Mouse (Mus musculus): Measurements from ENCODE around the gene Camp. TPM values are rescaled to one million over a fixed set of nuclear protein-coding genes. Genes with fewer than 3 reads are reported as not detected.

Gene Camp
- 0.27 TPM in 1 of 2 replicates, not detected in the other for polyA plus RNA-seq (2014; fragmentation: Nextera tagmentation; extraction: Ambion mirVana)

GRCm38 (mm10) chr9:109849312-109849758 is at the start of gene Camp:
Gene Camp, minus strand, starts transcription at chr9:109849617.
- Histone ChIP-seq H3K4me1 (ENCODE audit: control insufficient read depth, insufficient read depth, low read length) (0 out of 2 replicates have a peak, but pooled peaks cover 3% of the 10 kb centered on the region), H3K27ac (ENCODE audit: low read depth, low read length) (no peak within 1 kb of the TSS), H3K4me3 (ENCODE audit: low read length) (no peak within 1 kb of the TSS), H3K36me3 (ENCODE audit: control insufficient read depth, insufficient read depth, low read length) (peaks cover 7% of the 10 kb centered on the region; the same call in 1 of the 2 replicates), H3K9me3 (ENCODE audit: control insufficient read depth, low read length) (no peaks in the 10 kb centered on the region), H3K4me2 (replicated peaks; ENCODE audit: low read depth, low read length) (no peak within 1 kb of the TSS), H3K9ac (ENCODE audit: low read depth, low read length) (no peak within 1 kb of the TSS), H3K27me3 (ENCODE audit: control insufficient read depth, insufficient read depth, low read length) (no peaks in the 10 kb centered on the region)
- WGBS, result 66% methylated on average over 6 of the region's 6 CpGs
- 0 out of 2 replicates have a peak, but pooled peaks have one; percentile 33 for ATAC-seq (ENCODE audit: low FRiP score, low TSS enrichment)

DNA sequence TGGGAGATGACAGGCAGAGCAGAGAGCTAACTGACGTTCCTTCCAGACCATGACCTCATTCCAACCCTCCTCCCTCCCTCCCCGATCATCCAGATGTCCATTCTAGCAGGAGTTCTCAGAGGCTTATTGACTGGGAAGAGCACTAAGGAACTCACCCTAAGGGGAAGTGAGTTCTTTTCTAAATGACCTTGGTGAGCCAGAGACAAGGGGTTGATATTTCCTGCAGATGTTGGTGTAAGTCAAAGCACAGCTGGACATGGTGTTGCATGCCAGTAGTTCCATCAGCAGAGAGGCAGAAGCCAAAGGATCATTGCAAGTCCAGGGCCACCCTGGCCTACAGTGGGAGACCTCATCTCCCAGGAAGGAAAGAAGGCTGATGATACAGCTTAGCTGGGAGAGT is 48.6 kb upstream of the Camp start:
- 29% methylated on average over 2 of the region's 2 CpGs for WGBS
- no peak overlapping the region for H3K4me3 ChIP-seq (ENCODE audit: low read length)
- no peak overlapping the region for H3K4me2 ChIP-seq (replicated peaks; ENCODE audit: low read depth, low read length)
- peaks cover 15% of the 10 kb centered on the region for H3K36me3 ChIP-seq (ENCODE audit: control insufficient read depth, insufficient read depth, low read length)
- no peak overlapping the region for H3K9ac ChIP-seq (ENCODE audit: low read depth, low read length)
- no peak overlapping the region for H3K27ac ChIP-seq (ENCODE audit: low read depth, low read length)
- no peaks in the 10 kb centered on the region for H3K27me3 ChIP-seq (ENCODE audit: control insufficient read depth, insufficient read depth, low read length)
- no peaks in the 10 kb centered on the region for H3K9me3 ChIP-seq (ENCODE audit: control insufficient read depth, low read length)
- H3K4me1 ChIP-seq (ENCODE audit: control insufficient read depth, insufficient read depth, low read length), result peaks cover 22% of the 10 kb centered on the region; the same call in 1 of the 2 replicates
- ATAC-seq (ENCODE audit: low FRiP score, low TSS enrichment), result no peak

DNA sequence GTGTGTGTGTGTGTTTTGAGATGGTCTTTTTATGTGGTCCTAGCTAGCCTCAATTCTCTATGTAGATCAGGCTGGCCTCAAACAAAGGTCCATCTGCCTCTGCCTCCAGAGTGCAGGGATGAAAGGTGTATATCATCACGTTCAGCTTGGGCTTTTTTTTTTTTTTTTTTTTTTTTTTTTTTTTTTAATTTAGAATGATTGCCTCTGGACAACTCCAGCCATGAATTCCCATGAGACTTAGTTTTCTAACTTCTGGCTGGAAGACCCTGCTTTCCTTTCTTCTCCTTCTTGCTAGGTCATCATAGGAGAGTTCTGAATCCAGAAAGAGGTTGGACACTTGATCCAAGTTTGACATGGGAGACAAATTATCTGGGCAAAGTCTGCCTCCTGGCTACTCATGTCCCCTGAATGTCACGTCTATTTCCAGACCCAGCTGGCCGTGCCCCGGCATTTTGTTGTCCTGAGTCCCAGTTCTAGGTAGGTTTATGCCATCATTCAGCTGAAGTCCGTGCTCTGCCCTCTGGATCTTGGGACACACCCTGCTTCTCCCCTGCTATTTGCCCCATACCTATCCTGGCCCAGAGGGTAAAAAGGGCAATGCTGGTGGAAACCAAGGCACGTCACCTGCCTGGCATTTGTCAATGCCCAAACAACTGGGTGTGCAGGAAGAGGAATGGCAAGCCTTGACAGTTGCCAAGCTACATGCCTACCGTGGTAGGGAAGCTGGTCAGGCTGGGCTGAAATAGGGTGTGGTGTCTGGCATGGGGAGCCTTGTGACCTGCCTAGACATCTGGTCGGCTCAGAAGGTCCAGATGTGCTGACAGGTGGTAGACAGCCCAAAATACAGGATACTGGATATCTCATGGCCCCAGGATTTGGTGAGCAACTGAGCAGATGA is 47.1 kb upstream of the Camp start:
- H3K27ac ChIP-seq (ENCODE audit: low read depth, low read length), result no peak overlapping the region
- no peak overlapping the region for H3K4me3 ChIP-seq (ENCODE audit: low read length)
- H3K9me3 ChIP-seq (ENCODE audit: control insufficient read depth, low read length), result no peaks in the 10 kb centered on the region
- no peaks in the 10 kb centered on the region for H3K27me3 ChIP-seq (ENCODE audit: control insufficient read depth, insufficient read depth, low read length)
- ATAC-seq (ENCODE audit: low FRiP score, low TSS enrichment), result no peak
- peaks cover 22% of the 10 kb centered on the region; the same call in 1 of the 2 replicates for H3K4me1 ChIP-seq (ENCODE audit: control insufficient read depth, insufficient read depth, low read length)
- H3K4me2 ChIP-seq (replicated peaks; ENCODE audit: low read depth, low read length), result no peak overlapping the region
- H3K9ac ChIP-seq (ENCODE audit: low read depth, low read length), result no peak overlapping the region
- H3K36me3 ChIP-seq (ENCODE audit: control insufficient read depth, insufficient read depth, low read length), result peaks cover 30% of the 10 kb centered on the region
- 89% methylated on average over 8 of the region's 8 CpGs for WGBS

- Histone ChIP-seq H3K4me2 (replicated peaks; ENCODE audit: low read depth, low read length) (no peak overlapping the region), H3K4me1 (ENCODE audit: control insufficient read depth, insufficient read depth, low read length) (peaks cover 22% of the 10 kb centered on the region; the same call in 1 of the 2 replicates), H3K27ac (ENCODE audit: low read depth, low read length) (peak overlapping the region; percentile 73), H3K9me3 (ENCODE audit: control insufficient read depth, low read length) (no peaks in the 10 kb centered on the region), H3K4me3 (ENCODE audit: low read length) (no peak overlapping the region), H3K27me3 (ENCODE audit: control insufficient read depth, insufficient read depth, low read length) (no peaks in the 10 kb centered on the region), H3K36me3 (ENCODE audit: control insufficient read depth, insufficient read depth, low read length) (peaks cover 40% of the 10 kb centered on the region), H3K9ac (ENCODE audit: low read depth, low read length) (no peak overlapping the region)
- WGBS, result 56% methylated on average over 6 of the region's 6 CpGs
- ATAC-seq (ENCODE audit: low FRiP score, low TSS enrichment), result no peak
Measured at GRCm38 (mm10) chr9:109895593-109895992, 46.2 kb upstream of the Camp start.

DNA sequence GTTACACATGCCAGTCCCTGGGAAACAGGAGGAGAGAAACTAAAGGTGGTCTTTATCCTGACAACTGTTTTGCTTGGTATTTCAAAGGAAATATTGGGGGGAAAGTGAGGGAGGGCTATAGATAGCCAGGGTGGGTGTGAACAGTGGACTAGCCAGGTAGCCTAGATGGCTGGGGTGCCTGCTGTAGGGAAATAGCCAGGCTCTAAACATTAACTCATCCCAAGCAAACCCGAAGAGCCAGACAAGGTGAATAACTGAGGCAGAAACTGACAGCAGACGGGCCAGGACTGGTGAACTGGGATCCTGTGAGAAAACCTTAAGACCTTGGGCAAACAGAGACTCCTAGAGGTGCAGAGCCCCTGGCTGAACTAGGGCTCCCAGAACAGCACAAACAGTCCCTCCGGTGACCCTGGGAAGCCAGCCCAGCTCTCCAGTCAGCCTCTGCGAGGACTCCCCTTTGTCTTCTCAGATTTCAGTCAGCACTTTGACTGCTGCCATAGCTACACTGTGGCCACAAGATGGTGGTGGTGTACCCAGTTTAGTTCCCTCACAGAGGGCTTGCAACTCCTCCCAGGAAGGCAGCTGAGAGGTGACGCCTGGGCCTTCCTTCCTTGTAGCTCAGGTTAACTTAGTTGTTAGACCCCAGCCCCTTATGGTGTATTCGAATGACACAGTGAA is 45.1 kb upstream of the Camp start:
- 19% methylated on average over 6 of the region's 6 CpGs for WGBS
- peaks cover 50% of the 10 kb centered on the region for H3K36me3 ChIP-seq (ENCODE audit: control insufficient read depth, insufficient read depth, low read length)

DNA sequence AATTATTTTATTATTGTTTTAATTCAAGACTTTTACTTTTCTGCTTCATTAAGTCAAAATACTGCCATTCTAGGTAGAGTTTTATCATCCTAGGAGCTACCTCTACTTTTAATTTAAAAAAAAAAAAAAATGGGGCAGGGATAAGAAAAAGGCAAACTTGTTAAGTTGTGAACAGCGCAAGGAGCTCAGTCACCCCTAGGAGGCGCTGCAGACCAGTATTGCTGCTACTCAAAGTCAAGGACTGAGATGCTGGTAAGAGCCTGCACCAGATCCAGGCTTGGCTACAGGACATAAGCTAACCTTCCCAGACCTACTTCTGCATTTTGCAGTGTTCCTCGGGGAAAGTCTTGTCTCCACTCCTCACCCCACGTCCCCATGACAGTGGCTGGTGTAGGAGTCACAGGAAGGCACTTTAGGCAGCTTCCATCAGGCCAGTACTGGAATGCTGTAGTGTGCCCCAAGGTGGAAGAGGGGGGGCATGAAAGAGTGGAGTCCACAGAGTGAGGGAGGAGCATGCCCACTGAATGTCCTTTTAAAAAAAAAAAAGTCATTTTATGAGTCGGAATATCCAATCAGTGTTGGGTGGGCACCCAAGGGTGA is 43.3 kb upstream of the Camp start:
- Histone ChIP-seq H3K4me1 (ENCODE audit: control insufficient read depth, insufficient read depth, low read length) (peaks cover 18% of the 10 kb centered on the region; the same call in 1 of the 2 replicates), H3K27me3 (ENCODE audit: control insufficient read depth, insufficient read depth, low read length) (no peaks in the 10 kb centered on the region), H3K4me3 (ENCODE audit: low read length) (no peak overlapping the region), H3K27ac (ENCODE audit: low read depth, low read length) (no peak overlapping the region), H3K9me3 (ENCODE audit: control insufficient read depth, low read length) (no peaks in the 10 kb centered on the region), H3K9ac (ENCODE audit: low read depth, low read length) (no peak overlapping the region), H3K4me2 (replicated peaks; ENCODE audit: low read depth, low read length) (no peak overlapping the region), H3K36me3 (ENCODE audit: control insufficient read depth, insufficient read depth, low read length) (peaks cover 68% of the 10 kb centered on the region)
- 67% methylated on average over 5 of the region's 5 CpGs for WGBS
- no peak for ATAC-seq (ENCODE audit: low FRiP score, low TSS enrichment)

More for the DNA sequence above, 45.1 kb upstream of the Camp start:
- ATAC-seq (ENCODE audit: low FRiP score, low TSS enrichment), result peak; percentile 85
- H3K4me1 ChIP-seq (ENCODE audit: control insufficient read depth, insufficient read depth, low read length), result peaks cover 20% of the 10 kb centered on the region; the same call in 1 of the 2 replicates
- H3K4me2 ChIP-seq (replicated peaks; ENCODE audit: low read depth, low read length), result 0 out of 2 replicates have a peak overlapping the region, but pooled peaks have one; percentile 1
- no peaks in the 10 kb centered on the region for H3K27me3 ChIP-seq (ENCODE audit: control insufficient read depth, insufficient read depth, low read length)
- peak overlapping the region; percentile 25; the same call in 1 of the 2 replicates for H3K9ac ChIP-seq (ENCODE audit: low read depth, low read length)
- no peak overlapping the region for H3K4me3 ChIP-seq (ENCODE audit: low read length)
- no peaks in the 10 kb centered on the region for H3K9me3 ChIP-seq (ENCODE audit: control insufficient read depth, low read length)
- H3K27ac ChIP-seq (ENCODE audit: low read depth, low read length), result peak overlapping the region; percentile 76

DNA sequence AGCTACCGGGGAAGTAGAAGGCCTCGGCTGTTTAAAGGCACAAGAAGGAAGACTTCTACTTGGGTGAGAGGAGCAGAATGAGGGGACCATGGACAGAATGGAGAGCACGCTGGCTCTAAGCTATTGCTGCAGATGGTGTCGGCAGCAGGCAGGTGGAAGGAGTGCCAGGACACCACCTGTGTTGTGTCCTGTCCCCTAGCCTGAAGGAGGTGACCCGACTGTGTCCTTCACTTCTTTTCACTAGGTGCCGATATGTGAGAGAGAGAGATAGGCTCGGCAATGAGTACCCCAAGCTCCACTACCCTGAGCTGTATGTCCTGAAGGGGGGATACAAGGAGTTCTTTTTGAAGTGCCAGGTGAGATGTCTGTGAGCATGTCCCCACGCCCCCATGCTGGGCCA is 42.1 kb upstream of the Camp start:
- 88% methylated on average over 8 of the region's 8 CpGs for WGBS
- Histone ChIP-seq H3K9me3 (ENCODE audit: control insufficient read depth, low read length) (no peaks in the 10 kb centered on the region), H3K27me3 (ENCODE audit: control insufficient read depth, insufficient read depth, low read length) (no peaks in the 10 kb centered on the region), H3K4me1 (ENCODE audit: control insufficient read depth, insufficient read depth, low read length) (peaks cover 15% of the 10 kb centered on the region; the same call in 1 of the 2 replicates), H3K36me3 (ENCODE audit: control insufficient read depth, insufficient read depth, low read length) (peaks cover 76% of the 10 kb centered on the region), H3K4me2 (replicated peaks; ENCODE audit: low read depth, low read length) (no peak overlapping the region), H3K4me3 (ENCODE audit: low read length) (no peak overlapping the region), H3K9ac (ENCODE audit: low read depth, low read length) (no peak overlapping the region), H3K27ac (ENCODE audit: low read depth, low read length) (no peak overlapping the region)
- no peak for ATAC-seq (ENCODE audit: low FRiP score, low TSS enrichment)

DNA sequence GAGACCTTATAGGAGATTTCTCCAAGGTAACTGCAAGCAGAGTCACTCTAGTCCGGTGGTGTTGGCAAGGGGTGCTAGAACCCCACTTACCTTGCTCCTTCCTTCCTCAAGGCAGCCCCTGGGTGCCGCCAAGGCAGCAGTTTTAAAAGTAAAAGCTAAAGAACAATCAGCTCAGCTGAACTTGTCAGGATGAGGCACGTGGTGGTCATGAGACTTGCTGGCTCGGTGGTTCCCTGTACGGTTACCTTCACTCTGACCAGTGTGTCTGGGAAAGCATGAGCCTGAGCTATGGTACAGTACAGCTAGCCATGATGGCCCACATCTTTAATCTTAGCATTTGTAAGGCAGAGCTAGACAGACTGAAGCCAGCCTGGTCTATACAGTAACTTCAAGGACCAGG is 37.9 kb upstream of the Camp start:
- Histone ChIP-seq H3K4me1 (ENCODE audit: control insufficient read depth, insufficient read depth, low read length) (no peaks in the 10 kb centered on the region), H3K9me3 (ENCODE audit: control insufficient read depth, low read length) (no peaks in the 10 kb centered on the region), H3K27ac (ENCODE audit: low read depth, low read length) (no peak overlapping the region), H3K36me3 (ENCODE audit: control insufficient read depth, insufficient read depth, low read length) (peaks cover 100% of the 10 kb centered on the region), H3K9ac (ENCODE audit: low read depth, low read length) (no peak overlapping the region), H3K27me3 (ENCODE audit: control insufficient read depth, insufficient read depth, low read length) (no peaks in the 10 kb centered on the region), H3K4me3 (ENCODE audit: low read length) (no peak overlapping the region), H3K4me2 (replicated peaks; ENCODE audit: low read depth, low read length) (no peak overlapping the region)
- ATAC-seq (ENCODE audit: low FRiP score, low TSS enrichment), result no peak
- WGBS, result 90% methylated on average over 5 of the region's 5 CpGs
